In genomic region chr14:79890682-79891081, GRCm38 (mm10) we compare ENCODE assay signal across 17 mouse cellular contexts.
A peak's percentile ranks its signal among the peaks of the same experiment; 100 is the strongest.
DNase-seq lines count a peak whose midpoint lies in the region; ATAC-seq lines count a peak whose summit lies in the region.
"Had no signal": no experiment of that assay in that cellular context is flagged by ENCODE, and none has a peak within 500 bp of the region (broad histone marks: within the 10 kb centered on the region; RNA-seq: fewer than 3 reads in every experiment).

No protein-coding gene starts in this region.

- H3K27me3 ChIP-seq in hindbrain, embryonic 16.5 days (replicated peaks; ENCODE audit: control insufficient read depth, insufficient read depth, low read length) = no peaks in the 10 kb centered on the region
- H3K27me3 ChIP-seq in hindbrain, embryonic 10.5 days (ENCODE audit: insufficient read depth, poor library complexity, severe bottlenecking) = peaks cover 19% of the 10 kb centered on the region; the same call in 1 of the 2 replicates
- H3K27me3 ChIP-seq: kidney, embryonic 15.5 days; limb, embryonic 12.5 days; midbrain, embryonic 15.5 days had no signal

- H3K4me1 ChIP-seq in hindbrain, embryonic 16.5 days (ENCODE audit: control insufficient read depth, insufficient read depth, low read depth, low read length) = peaks cover 7% of the 10 kb centered on the region
- H3K4me1 ChIP-seq in hindbrain, embryonic 10.5 days (replicated peaks) = no peaks in the 10 kb centered on the region
- H3K4me1 ChIP-seq: kidney, embryonic 15.5 days had no signal

- whole genome bisulfite sequencing in hindbrain, embryonic 16.5 days = 53% methylated on average over 2 of the region's 2 CpGs
- 87% methylated on average over 2 of the region's 2 CpGs for WGBS in hindbrain, embryonic 10.5 days

- no peak overlapping the region for H3K4me3 ChIP-seq in hindbrain, embryonic 16.5 days (ENCODE audit: low read length)
- H3K4me3 ChIP-seq in hindbrain, embryonic 10.5 days = no peak overlapping the region
- H3K4me3 ChIP-seq: kidney, embryonic 15.5 days; left cerebral cortex, adult 2 months; limb, embryonic 12.5 days; midbrain, embryonic 15.5 days had no signal

- no peaks in the 10 kb centered on the region for H3K36me3 ChIP-seq in hindbrain, embryonic 16.5 days (ENCODE audit: control insufficient read depth, insufficient read depth, low read length)
- no peaks in the 10 kb centered on the region for H3K36me3 ChIP-seq in hindbrain, embryonic 10.5 days
- H3K36me3 ChIP-seq: G1E; kidney, embryonic 15.5 days; limb, embryonic 12.5 days; midbrain, embryonic 15.5 days had no signal

- DNase-seq in hindbrain, embryonic 10.5 days (ENCODE audit: low spot score) = no peak
- peak; percentile 16 to 52 for DNase-seq in layer of hippocampus, adult 18-20 months (ENCODE audit: low spot score in 2 of 2)
- no peak for DNase-seq in layer of hippocampus, postnatal 25 days (ENCODE audit: extremely low spot score in 1 of 2, low spot score in 1 of 2)
- DNase-seq in cerebellum, adult 18-20 months = peak; percentile 22 to 42
- peak; percentile 49 for DNase-seq in cerebellum, adult 9-11 months
- DNase-seq in spleen, postnatal 4 days (ENCODE audit: low spot score in 2 of 2) = no peak
- DNase-seq: gastrocnemius, postnatal 14 days; retina, postnatal 1 day; thymus, postnatal 36 days had no signal

- peak; percentile 60 for ATAC-seq in hindbrain, embryonic 16.5 days
- ATAC-seq: lung, postnatal 0 days; midbrain, embryonic 15.5 days had no signal

- H3K27ac ChIP-seq in hindbrain, embryonic 16.5 days (ENCODE audit: low read depth, low read length) = no peak overlapping the region
- no peak overlapping the region for H3K27ac ChIP-seq in hindbrain, embryonic 10.5 days
- H3K27ac ChIP-seq: kidney, embryonic 15.5 days; left cerebral cortex, adult 2 months; limb, embryonic 12.5 days; liver, embryonic 14.5 days; midbrain, embryonic 15.5 days had no signal

- H3K9ac ChIP-seq in hindbrain, embryonic 16.5 days (ENCODE audit: low read depth, low read length) = no peak overlapping the region
- H3K9ac ChIP-seq: kidney, embryonic 15.5 days; limb, embryonic 12.5 days; liver, embryonic 14.5 days; midbrain, embryonic 15.5 days had no signal

- H3K9me3 ChIP-seq in hindbrain, embryonic 16.5 days (ENCODE audit: control insufficient read depth, low read length) = no peaks in the 10 kb centered on the region
- no peaks in the 10 kb centered on the region for H3K9me3 ChIP-seq in hindbrain, embryonic 10.5 days
- H3K9me3 ChIP-seq: kidney, embryonic 15.5 days; limb, embryonic 12.5 days; midbrain, embryonic 15.5 days had no signal

- H3K4me2 ChIP-seq in hindbrain, embryonic 16.5 days (ENCODE audit: low read length) = no peak overlapping the region; the same call in 1 of the 2 replicates
- H3K4me2 ChIP-seq: kidney, embryonic 15.5 days; limb, embryonic 12.5 days; midbrain, embryonic 15.5 days had no signal

Comparison
In these comparisons a context has a peak if more than half of its experiments do, and no peak if none do; other contexts are left out.
1. DNase-seq: peak in layer of hippocampus, adult 18-20 months (2 of 2), cerebellum, adult 18-20 months (2 of 2) and cerebellum, adult 9-11 months (single experiment); none in hindbrain, embryonic 10.5 days (single experiment), layer of hippocampus, postnatal 25 days (0 of 2) and spleen, postnatal 4 days (0 of 2).